Mouse (Mus musculus): ENCODE results near the gene Eps8l1.

Gene Eps8l1

GRCm38 (mm10) chr7:4478021-4478795, 17.7 kb downstream of the Eps8l1 start:
- DNase-seq (ENCODE audit: low spot score), result peak; percentile 96

GRCm38 (mm10) chr7:4478796-4479291, 18.4 kb downstream of the Eps8l1 start:
- DNase-seq (ENCODE audit: low spot score), result peak; percentile 33

- peak; percentile 67 for DNase-seq (ENCODE audit: low spot score)
Measured at GRCm38 (mm10) chr7:4479674-4480073, 19.2 kb downstream of the Eps8l1 start.

GRCm38 (mm10) chr7:4482281-4482680, 21.8 kb downstream of the Eps8l1 start:
- no peak for DNase-seq (ENCODE audit: low spot score)

- no peak for DNase-seq (ENCODE audit: low spot score)
Measured at GRCm38 (mm10) chr7:4491308-4491707, 30.8 kb downstream of the Eps8l1 start.

GRCm38 (mm10) chr7:4492284-4493224, 32.1 kb downstream of the Eps8l1 start:
- peak; percentile 23 for DNase-seq (ENCODE audit: low spot score)

- no peak for DNase-seq (ENCODE audit: low spot score)
Measured at GRCm38 (mm10) chr7:4493991-4494390, 33.5 kb downstream of the Eps8l1 start.

- DNase-seq (ENCODE audit: low spot score), result no peak
Measured at GRCm38 (mm10) chr7:4496468-4496867, 36.0 kb downstream of the Eps8l1 start.

GRCm38 (mm10) chr7:4497271-4497903, 36.9 kb downstream of the Eps8l1 start:
- DNase-seq (ENCODE audit: low spot score), result no peak

- DNase-seq (ENCODE audit: low spot score), result peak; percentile 75
Measured at GRCm38 (mm10) chr7:4498251-4498650, 37.8 kb downstream of the Eps8l1 start.

- no peak for DNase-seq (ENCODE audit: low spot score)
Measured at GRCm38 (mm10) chr7:4499034-4499433, 38.6 kb downstream of the Eps8l1 start.

- DNase-seq (ENCODE audit: low spot score), result peak; percentile 31
Measured at GRCm38 (mm10) chr7:4500892-4501471, 40.5 kb downstream of the Eps8l1 start.

GRCm38 (mm10) chr7:4501558-4502397, 41.3 kb downstream of the Eps8l1 start, which contains the start of gene Ppp1r12c:
TSS of gene Ppp1r12c (minus strand) at chr7:4501680.
- peak; percentile 96 for DNase-seq (ENCODE audit: low spot score)

GRCm38 (mm10) chr7:4502421-4503090, 42.1 kb downstream of the Eps8l1 start:
- DNase-seq (ENCODE audit: low spot score), result peak; percentile 81

- no peak for DNase-seq (ENCODE audit: low spot score)
Measured at GRCm38 (mm10) chr7:4503100-4503499, 42.6 kb downstream of the Eps8l1 start.

GRCm38 (mm10) chr7:4503858-4504257, 43.4 kb downstream of the Eps8l1 start:
- DNase-seq (ENCODE audit: low spot score), result no peak

GRCm38 (mm10) chr7:4504646-4505435, 44.4 kb downstream of the Eps8l1 start:
- no peak for DNase-seq (ENCODE audit: low spot score)

GRCm38 (mm10) chr7:4507220-4507619, 46.7 kb downstream of the Eps8l1 start:
- no peak for DNase-seq (ENCODE audit: low spot score)

GRCm38 (mm10) chr7:4508062-4508738, 47.7 kb downstream of the Eps8l1 start:
- DNase-seq (ENCODE audit: low spot score), result peak; percentile 22
